Mouse (Mus musculus) testis, adult 2 months (tissue): ENCODE data around the gene Pgd.

ENCODE experiments used
- CTCF ChIP-seq: fragments of 200-500 bp; IDR thresholded peaks from 2 replicates; pipeline ENCODE4 v1.5.1; 2012; ENCODE audit warnings: low read depth, mild to moderate bottlenecking, inconsistent platforms, low read length, moderate library complexity; ENCODE audit not compliant: control insufficient read depth, insufficient read depth, insufficient replicate concordance
- POLR2A ChIP-seq: fragments of 200-500 bp; IDR thresholded peaks from 2 replicates; pipeline ENCODE4 v1.6.1; 2012; ENCODE audit warnings: low read depth, mild to moderate bottlenecking, inconsistent platforms, low read length, moderate library complexity; ENCODE audit not compliant: control insufficient read depth

- no peak for TF ChIP-seq POLR2A
- TF ChIP-seq CTCF, result no peak
Observed at GRCm38 (mm10) chr4:149177046-149177445, 10.5 kb upstream of the Pgd start.
